Comparison of ENCODE assay signal across 22 mouse cellular contexts in the genomic region with DNA sequence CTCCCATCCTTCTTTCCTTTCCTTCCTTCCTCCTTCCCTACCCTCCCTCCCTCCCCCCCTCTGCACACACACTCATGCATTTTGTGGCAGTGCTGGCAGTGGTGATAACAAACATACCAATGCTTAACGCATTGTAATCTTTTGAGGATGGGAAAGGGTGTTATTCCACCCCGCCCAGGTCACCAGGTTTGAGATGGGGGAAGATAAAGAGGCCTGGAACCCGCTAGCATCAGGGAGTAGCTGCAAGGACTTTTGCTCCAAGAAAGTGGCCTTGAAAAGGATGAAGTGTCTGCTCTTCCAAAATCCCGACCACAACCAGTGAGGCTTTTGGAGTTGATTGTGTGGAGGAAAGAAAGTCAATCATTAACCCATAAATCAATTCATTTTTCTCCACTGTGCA.
DNase-seq lines count a peak whose midpoint lies in the region; ATAC-seq and TF ChIP-seq lines count a peak whose summit lies in the region.
"Had no signal": no experiment of that assay in that cellular context is flagged by ENCODE, and none has a peak within 500 bp of the region (broad histone marks: within the 10 kb centered on the region; RNA-seq: fewer than 3 reads in every experiment).

No protein-coding gene starts in this region.

- 27% methylated on average over 4 of the region's 4 CpGs for WGBS in liver, adult 2 months
- 31% methylated on average over 4 of the region's 4 CpGs for WGBS in liver, embryonic 11.5 days
- WGBS in stomach, postnatal 0 days = 38% methylated on average over 4 of the region's 4 CpGs

- ATAC-seq in liver, embryonic 11.5 days (replicated peaks; ENCODE audit: low FRiP score) = no peak
- no peak for ATAC-seq in stomach, postnatal 0 days (ENCODE audit: low FRiP score, low TSS enrichment)
- ATAC-seq: forebrain, embryonic 14.5 days; forebrain, embryonic 16.5 days had no signal

- no peak overlapping the region for H3K27ac ChIP-seq in liver, adult 2 months (replicated peaks; ENCODE audit: insufficient read depth, low read depth, low read length)
- H3K27ac ChIP-seq in liver, embryonic 11.5 days (ENCODE audit: low read depth, low read length) = no peak overlapping the region
- no peak overlapping the region for H3K27ac ChIP-seq in stomach, postnatal 0 days (replicated peaks)
- H3K27ac ChIP-seq: embryonic facial prominence, embryonic 13.5 days; embryonic facial prominence, embryonic 15.5 days; forebrain, embryonic 10.5 days; forebrain, embryonic 12.5 days had no signal

- H3K4me2 ChIP-seq in liver, embryonic 11.5 days = no peak overlapping the region
- H3K4me2 ChIP-seq in stomach, postnatal 0 days (replicated peaks; ENCODE audit: low read depth) = no peak overlapping the region
- H3K4me2 ChIP-seq: embryonic facial prominence, embryonic 13.5 days; embryonic facial prominence, embryonic 15.5 days; forebrain, embryonic 12.5 days had no signal

- TF ChIP-seq POLR2A in liver, adult 2 months (IDR thresholded peaks at IDR 0.05; ENCODE audit: extremely low read depth, insufficient read depth, low read length) = no peak

- H3K9ac ChIP-seq in liver, adult 2 months (ENCODE audit: low read depth, low read length) = no peak overlapping the region
- H3K9ac ChIP-seq in liver, embryonic 11.5 days (ENCODE audit: low read depth, low read length) = no peak overlapping the region
- H3K9ac ChIP-seq in stomach, postnatal 0 days (ENCODE audit: low read length) = no peak overlapping the region
- H3K9ac ChIP-seq: embryonic facial prominence, embryonic 13.5 days; embryonic facial prominence, embryonic 15.5 days; forebrain, embryonic 12.5 days had no signal

- no peak for TF ChIP-seq EP300 in stomach, postnatal 0 days (optimal IDR thresholded peaks at IDR 0.05)

- DNase-seq in heart, adult 11 months = peak; percentile 81
- DNase-seq in heart, adult 18-20 months = no peak
- peak; percentile 71 for DNase-seq in liver, adult 2 months (ENCODE audit: extremely low read depth, low read depth, low spot score)
- DNase-seq in liver, embryonic 11.5 days (ENCODE audit: low spot score) = no peak
- peak; percentile 12 for DNase-seq in stomach, postnatal 0 days (ENCODE audit: low spot score)
- no peak for DNase-seq in left cerebral cortex, postnatal 25 days (ENCODE audit: low spot score in 2 of 2)
- DNase-seq: adrenal gland, postnatal 10 days; adrenal gland, postnatal 25 days; cerebellum, adult 11 months; cerebellum, adult 18-20 months; cerebellum, adult 8-10 months; cerebellum, adult 9-11 months; cerebellum, postnatal 14 days; cerebellum, postnatal 36 days; embryo, embryonic 11 days had no signal

- no peak overlapping the region for H3K4me3 ChIP-seq in liver, adult 2 months (ENCODE audit: insufficient read depth, low read depth, low read length)
- no peak overlapping the region for H3K4me3 ChIP-seq in liver, embryonic 11.5 days (ENCODE audit: low read depth, low read length)
- H3K4me3 ChIP-seq in stomach, postnatal 0 days (ENCODE audit: low read depth, low read length) = no peak overlapping the region
- H3K4me3 ChIP-seq: embryonic facial prominence, embryonic 13.5 days; embryonic facial prominence, embryonic 15.5 days; erythroblast, embryonic 14.5 days; forebrain, embryonic 10.5 days; forebrain, embryonic 12.5 days had no signal

- peaks cover 18% of the 10 kb centered on the region for H3K79me2 ChIP-seq in liver, adult 2 months (ENCODE audit: control insufficient read depth, insufficient read depth, low read length)

- intact Hi-C loops in left cerebral cortex, postnatal 25 days (cut with DNase I) = no loop called here

- H3K4me1 ChIP-seq in liver, adult 2 months (ENCODE audit: control insufficient read depth, insufficient read depth, low read length) = peaks cover 14% of the 10 kb centered on the region
- H3K4me1 ChIP-seq in liver, embryonic 11.5 days (replicated peaks; ENCODE audit: control insufficient read depth, insufficient read depth, low read length) = peaks cover 17% of the 10 kb centered on the region; the same call in 1 of the 2 replicates
- H3K4me1 ChIP-seq in stomach, postnatal 0 days (replicated peaks; ENCODE audit: control insufficient read depth, insufficient read depth) = no peaks in the 10 kb centered on the region; the same call in 1 of the 2 replicates

- H3K9me3 ChIP-seq in liver, embryonic 11.5 days (ENCODE audit: control insufficient read depth, low read length) = no peaks in the 10 kb centered on the region
- no peaks in the 10 kb centered on the region for H3K9me3 ChIP-seq in stomach, postnatal 0 days (ENCODE audit: control insufficient read depth, low read length)
- H3K9me3 ChIP-seq: embryonic facial prominence, embryonic 13.5 days; embryonic facial prominence, embryonic 15.5 days; forebrain, embryonic 10.5 days; forebrain, embryonic 12.5 days had no signal

- no peak for TF ChIP-seq CTCF in liver, adult 2 months (IDR thresholded peaks at IDR 0.05; ENCODE audit: low read depth, low read length)
- TF ChIP-seq CTCF in stomach, postnatal 0 days (IDR thresholded peaks at IDR 0.05; ENCODE audit: low read depth) = no peak

- no peaks in the 10 kb centered on the region for H3K27me3 ChIP-seq in liver, adult 2 months (ENCODE audit: control insufficient read depth, insufficient read depth, low read length)
- no peaks in the 10 kb centered on the region for H3K27me3 ChIP-seq in liver, embryonic 11.5 days (replicated peaks; ENCODE audit: control insufficient read depth, insufficient read depth, low read length)
- H3K27me3 ChIP-seq in stomach, postnatal 0 days (ENCODE audit: control insufficient read depth, insufficient read depth, low read length) = no peaks in the 10 kb centered on the region
- H3K27me3 ChIP-seq: embryonic facial prominence, embryonic 13.5 days; embryonic facial prominence, embryonic 15.5 days; forebrain, embryonic 12.5 days had no signal

- H3K36me3 ChIP-seq in liver, adult 2 months (ENCODE audit: control insufficient read depth, insufficient read depth, low read length) = no peaks in the 10 kb centered on the region
- no peaks in the 10 kb centered on the region for H3K36me3 ChIP-seq in liver, embryonic 11.5 days (ENCODE audit: control insufficient read depth, insufficient read depth, low read length)
- H3K36me3 ChIP-seq in stomach, postnatal 0 days (ENCODE audit: control insufficient read depth, insufficient read depth, low read length) = no peaks in the 10 kb centered on the region
- H3K36me3 ChIP-seq: embryonic facial prominence, embryonic 13.5 days; embryonic facial prominence, embryonic 15.5 days; forebrain, embryonic 10.5 days; forebrain, embryonic 12.5 days had no signal

Comparison
In these comparisons a context has a peak if more than half of its experiments do, and no peak if none do; other contexts are left out.
1. DNase-seq: peak in heart, adult 11 months (single experiment), liver, adult 2 months (single experiment) and stomach, postnatal 0 days (single experiment); none in heart, adult 18-20 months (0 of 2), liver, embryonic 11.5 days (single experiment) and left cerebral cortex, postnatal 25 days (0 of 2).